Mouse (Mus musculus) megakaryocyte-erythroid progenitor cell, adult 5 weeks (primary cell): ENCODE data around the gene Copb1. TPM values are rescaled to one million over a fixed set of nuclear protein-coding genes. Genes with fewer than 3 reads are reported as not detected.

Experiments
- polyA plus RNA-seq: library from polyadenylated mRNA; stranded (reverse); fragments of >175 nt; gene quantifications from 2 replicates; pipeline ENCODE4 v1.2.3, GENCODE M21; 2012

Gene Copb1
- polyA plus RNA-seq, result 17.7 TPM in 2 replicates

DNA sequence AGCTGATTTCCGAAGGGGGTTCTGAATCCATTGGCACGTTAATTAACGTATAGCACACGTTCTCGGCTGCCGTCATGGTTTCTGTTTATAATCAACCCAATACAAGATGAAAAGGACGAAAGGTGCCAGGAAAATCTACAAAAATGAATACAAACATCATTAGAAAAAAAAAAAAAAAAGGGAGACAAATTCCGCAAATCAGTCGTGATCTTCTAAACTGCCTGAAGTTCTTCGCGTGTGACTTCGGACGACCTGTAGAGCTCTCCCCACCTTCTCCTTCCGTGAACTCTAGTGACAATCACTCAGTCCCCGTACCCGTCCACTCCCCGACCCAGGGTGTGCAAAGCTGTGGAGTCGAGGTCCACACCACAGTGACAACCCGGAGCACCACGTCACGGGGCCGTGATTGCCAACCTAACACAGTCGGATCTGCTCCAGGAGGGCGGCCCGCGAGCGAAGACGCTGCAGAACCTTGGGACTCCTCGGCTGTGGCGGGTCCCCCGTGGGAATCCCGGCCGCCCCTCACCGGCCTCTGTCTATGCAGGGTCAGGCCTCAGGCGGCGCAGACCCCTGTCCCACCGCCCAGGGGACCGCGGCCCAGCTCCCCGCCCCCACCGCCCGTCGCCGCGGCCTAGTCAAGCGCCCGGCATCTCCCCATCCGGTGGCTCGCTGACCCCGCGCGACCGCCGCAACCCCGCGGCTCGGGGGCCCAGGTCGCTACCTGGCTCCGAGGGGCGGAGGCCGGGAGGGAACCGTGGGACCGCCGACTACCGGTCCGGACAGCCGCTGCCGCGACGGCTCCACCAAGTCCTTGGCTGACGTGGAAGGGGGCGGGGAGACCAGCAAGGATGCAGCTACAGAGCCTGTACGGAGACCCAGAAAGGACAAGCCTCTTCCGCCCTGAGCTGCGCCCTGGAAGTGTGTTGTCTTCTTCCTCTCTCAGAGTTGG, at the start of gene Copb1:
Copb1 (minus strand) TSS at position 827 of the 949 bp plus-strand sequence.

DNA sequence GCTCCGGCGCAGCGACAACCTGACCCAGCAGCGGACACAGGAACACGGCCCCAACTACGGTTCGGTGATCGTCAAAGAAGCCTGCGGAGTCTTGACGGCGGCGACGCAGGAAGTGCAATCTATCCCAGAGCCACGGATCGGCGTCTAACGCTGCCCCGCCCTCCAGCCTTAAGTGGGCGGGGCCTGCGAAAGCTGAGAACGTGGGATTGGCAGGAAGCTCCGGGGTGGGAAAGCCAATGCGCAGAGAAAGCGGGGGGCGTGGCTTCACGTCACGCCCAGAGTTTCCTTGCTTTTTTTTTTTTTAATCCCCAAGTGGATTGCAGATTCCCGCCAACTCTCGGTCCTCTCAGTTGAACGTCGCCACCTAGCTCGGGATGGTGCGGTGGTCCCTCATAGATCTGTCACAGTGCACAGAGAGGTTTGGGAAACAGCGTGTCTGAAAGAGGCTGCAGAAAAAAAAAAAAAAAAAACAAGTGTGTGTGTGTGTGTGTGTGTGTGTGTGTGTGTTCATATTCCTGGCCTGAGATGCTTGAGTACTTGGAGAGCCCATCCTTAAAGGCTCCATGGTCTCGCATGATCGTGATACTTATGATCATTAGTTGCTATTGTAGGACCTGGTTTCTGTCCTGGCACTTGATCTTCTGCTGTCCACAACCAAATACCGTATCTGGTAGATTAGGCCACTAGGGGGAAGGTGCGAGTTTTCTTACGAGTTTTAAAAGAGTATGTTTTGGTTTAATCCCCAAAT, 21.7 kb upstream of the Copb1 start, which contains the start of gene Psma1:
Psma1 (minus strand) TSS at position 114 of the 748 bp plus-strand sequence.

Other genes starting within 250 kb of the Copb1 start
- gene Rras2, start 136.9 kb downstream of the Copb1 start, polyA plus RNA-seq, result 1.7 and 2.2 TPM in 2 replicates
- gene Psma1, start 21.4 kb upstream of the Copb1 start, polyA plus RNA-seq, result 9.1 and 10.4 TPM in 2 replicates
- gene Pde3b, start 160.6 kb upstream of the Copb1 start, polyA plus RNA-seq, result 1.8 and 2.1 TPM in 2 replicates